Mouse (Mus musculus): Measurements from ENCODE around the gene Tcf20. TPM values are rescaled to one million over a fixed set of nuclear protein-coding genes. Genes with fewer than 3 reads are reported as not detected.
A peak's percentile ranks its signal among the peaks of the same experiment; 100 is the strongest.

The Tcf20 gene
- polyA plus RNA-seq, 2 experiments: 2.9 to 5.7 TPM

DNA sequence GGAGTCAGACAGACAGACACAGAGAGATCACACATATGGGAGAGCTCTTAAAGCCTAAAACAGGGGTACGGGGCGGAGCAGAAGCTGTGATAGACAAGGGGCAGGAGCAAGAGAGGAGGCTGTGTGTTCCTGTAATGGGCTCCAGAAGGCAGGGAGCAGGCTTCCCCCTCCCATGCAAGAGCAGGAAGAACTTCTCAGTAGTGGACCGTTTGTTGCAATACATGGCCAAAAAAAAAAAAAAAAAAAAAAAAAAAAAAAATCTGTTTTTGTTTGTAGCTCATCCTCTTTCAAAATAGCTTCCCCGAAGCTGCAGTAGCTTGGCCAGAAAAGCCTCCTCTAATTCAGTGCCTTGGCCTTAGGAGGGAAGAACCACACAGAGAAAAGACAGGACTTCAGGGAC is 43.2 kb upstream of the Tcf20 start:
- H3K36me3 ChIP-seq (replicated peaks; ENCODE audit: control insufficient read depth, insufficient read depth, low read depth): no peaks in the 10 kb centered on the region
- no peaks in the 10 kb centered on the region for H3K27me3 ChIP-seq (ENCODE audit: control insufficient read depth, insufficient read depth, low read length)
- H3K4me3 ChIP-seq (ENCODE audit: insufficient read depth in 1 of 2, low read depth in 2 of 2, low read length in 2 of 2): 0 out of 4 replicates have a peak overlapping the region, but pooled peaks of 1 of the 2 experiments have one; percentile 8
- no peak for ATAC-seq (ENCODE audit: insufficient read depth)
- H3K4me1 ChIP-seq (replicated peaks; ENCODE audit: control insufficient read depth in 2 of 2, insufficient read depth in 2 of 2, low read length in 1 of 2): peaks cover 0 to 2% of the 10 kb centered on the region in 2 experiments; a peak in 1 of 4 replicates
- TF ChIP-seq EP300 (IDR thresholded peaks at IDR 0.05; ENCODE audit: low read depth) (no peak), CTCF (IDR thresholded peaks at IDR 0.05; ENCODE audit: low read depth) (no peak)
- DNase-seq (ENCODE audit: low read depth in 3 of 3, low spot score in 3 of 3): no peak
- no peak overlapping the region for H3K27ac ChIP-seq
- WGBS (ENCODE audit: insufficient replicate concordance): 34% methylated on average over 4 of the region's 4 CpGs
- H3K9ac ChIP-seq (replicated peaks): no peak overlapping the region
- peak overlapping the region; percentile 24 for H3K4me2 ChIP-seq (ENCODE audit: low read depth)
- H3K9me3 ChIP-seq (ENCODE audit: control insufficient read depth, low read length): no peaks in the 10 kb centered on the region

DNA sequence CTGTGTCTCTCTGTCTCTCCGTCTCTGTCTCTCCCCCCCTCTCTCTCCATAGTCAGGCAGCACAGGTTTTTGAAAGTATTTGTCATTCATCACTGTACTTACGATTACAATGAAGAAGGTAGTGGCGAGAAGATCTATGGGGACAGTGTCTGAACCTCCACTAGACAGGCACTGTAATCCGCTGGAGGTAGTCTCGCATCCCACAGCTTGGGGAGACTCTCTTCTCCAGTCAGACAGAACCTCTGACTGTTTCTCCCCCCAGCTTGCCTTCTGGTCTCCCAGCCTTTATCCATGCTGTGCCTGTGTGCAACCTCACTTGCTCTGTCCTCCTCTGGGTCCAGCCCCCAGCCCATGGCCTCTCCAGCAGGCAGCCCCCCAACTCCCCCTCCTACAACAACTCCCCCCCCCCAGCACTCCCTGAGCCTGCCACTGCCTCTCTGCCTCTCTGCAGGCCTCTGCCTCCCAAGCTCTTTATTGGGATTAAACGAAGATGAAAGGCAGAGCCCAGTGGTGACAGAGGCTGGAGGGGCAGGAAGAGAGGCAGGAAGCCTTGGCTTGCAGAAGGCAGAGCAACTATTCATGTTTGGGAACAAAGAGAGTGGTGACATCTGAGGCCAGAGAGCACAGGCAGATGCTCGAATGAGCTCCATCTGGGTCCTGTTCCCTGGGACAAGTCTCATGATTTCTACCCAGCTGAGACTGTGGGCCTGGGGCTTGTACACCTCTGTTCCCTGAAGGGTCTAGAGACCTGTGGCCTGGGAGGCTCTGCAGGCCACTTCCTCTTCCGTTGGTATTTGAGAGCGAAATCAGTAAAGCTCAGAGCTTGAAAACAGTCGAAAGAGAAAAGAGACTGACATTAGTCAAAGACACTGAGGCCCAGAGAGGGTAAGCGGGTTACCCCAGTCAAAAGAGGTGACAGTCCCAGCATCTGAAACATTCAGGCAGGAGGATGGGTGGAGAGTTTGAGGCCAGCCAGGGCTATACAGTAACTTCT is 42.4 kb upstream of the Tcf20 start:
- Histone ChIP-seq H3K4me1 (replicated peaks; ENCODE audit: control insufficient read depth in 2 of 2, insufficient read depth in 2 of 2, low read length in 1 of 2) (no peaks in the 10 kb centered on the region), H3K27ac (no peak overlapping the region), H3K27me3 (ENCODE audit: control insufficient read depth, insufficient read depth, low read length) (no peaks in the 10 kb centered on the region), H3K4me2 (ENCODE audit: low read depth) (peak overlapping the region; percentile 24), H3K9ac (replicated peaks) (no peak overlapping the region), H3K36me3 (replicated peaks; ENCODE audit: control insufficient read depth, insufficient read depth, low read depth) (no peaks in the 10 kb centered on the region), H3K4me3 (ENCODE audit: insufficient read depth in 1 of 2, low read depth in 2 of 2, low read length in 2 of 2) (no peak overlapping the region), H3K9me3 (ENCODE audit: control insufficient read depth, low read length) (no peaks in the 10 kb centered on the region)
- no peak for ATAC-seq (ENCODE audit: insufficient read depth)
- no peak for DNase-seq (ENCODE audit: low read depth in 3 of 3, low spot score in 3 of 3)
- TF ChIP-seq CTCF (IDR thresholded peaks at IDR 0.05; ENCODE audit: low read depth) (no peak), EP300 (IDR thresholded peaks at IDR 0.05; ENCODE audit: low read depth) (no peak)
- 39% methylated on average over 11 of the region's 11 CpGs for WGBS (ENCODE audit: insufficient replicate concordance)

DNA sequence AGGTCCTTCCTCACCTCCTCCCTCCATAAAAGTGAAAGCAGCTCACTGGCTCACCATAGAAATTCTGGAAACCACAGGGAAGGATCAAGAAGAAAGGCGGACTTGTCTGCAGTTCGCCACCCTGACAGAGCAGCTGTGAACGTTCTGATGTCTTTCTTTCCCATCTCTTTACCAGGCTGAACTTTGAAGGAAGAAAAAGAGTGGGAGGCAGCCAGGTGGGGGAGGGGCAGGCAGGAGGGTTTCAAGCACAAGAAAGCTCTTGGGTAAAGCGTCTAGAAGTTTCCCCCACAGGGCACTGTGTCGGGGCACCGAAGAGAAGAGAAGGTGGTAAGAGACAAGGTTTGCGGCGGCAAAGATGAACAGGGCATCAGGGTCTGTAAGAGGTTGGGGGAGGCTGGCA is 38.5 kb upstream of the Tcf20 start:
- TF ChIP-seq CTCF (IDR thresholded peaks at IDR 0.05; ENCODE audit: low read depth) (no peak), EP300 (IDR thresholded peaks at IDR 0.05; ENCODE audit: low read depth) (no peak)
- no peak overlapping the region for H3K4me3 ChIP-seq (ENCODE audit: insufficient read depth in 1 of 2, low read depth in 2 of 2, low read length in 2 of 2)
- no peak for ATAC-seq (ENCODE audit: insufficient read depth)
- no peaks in the 10 kb centered on the region for H3K9me3 ChIP-seq (ENCODE audit: control insufficient read depth, low read length)
- no peak for DNase-seq (ENCODE audit: low read depth in 3 of 3, low spot score in 3 of 3)
- no peak overlapping the region for H3K9ac ChIP-seq (replicated peaks)
- H3K4me1 ChIP-seq (replicated peaks; ENCODE audit: control insufficient read depth in 2 of 2, insufficient read depth in 2 of 2, low read length in 1 of 2): no peaks in the 10 kb centered on the region
- no peak overlapping the region for H3K4me2 ChIP-seq (ENCODE audit: low read depth)
- H3K27ac ChIP-seq: no peak overlapping the region
- H3K36me3 ChIP-seq (replicated peaks; ENCODE audit: control insufficient read depth, insufficient read depth, low read depth): no peaks in the 10 kb centered on the region
- H3K27me3 ChIP-seq (ENCODE audit: control insufficient read depth, insufficient read depth, low read length): no peaks in the 10 kb centered on the region
- 66% methylated on average over 8 of the region's 8 CpGs for WGBS (ENCODE audit: insufficient replicate concordance)

DNA sequence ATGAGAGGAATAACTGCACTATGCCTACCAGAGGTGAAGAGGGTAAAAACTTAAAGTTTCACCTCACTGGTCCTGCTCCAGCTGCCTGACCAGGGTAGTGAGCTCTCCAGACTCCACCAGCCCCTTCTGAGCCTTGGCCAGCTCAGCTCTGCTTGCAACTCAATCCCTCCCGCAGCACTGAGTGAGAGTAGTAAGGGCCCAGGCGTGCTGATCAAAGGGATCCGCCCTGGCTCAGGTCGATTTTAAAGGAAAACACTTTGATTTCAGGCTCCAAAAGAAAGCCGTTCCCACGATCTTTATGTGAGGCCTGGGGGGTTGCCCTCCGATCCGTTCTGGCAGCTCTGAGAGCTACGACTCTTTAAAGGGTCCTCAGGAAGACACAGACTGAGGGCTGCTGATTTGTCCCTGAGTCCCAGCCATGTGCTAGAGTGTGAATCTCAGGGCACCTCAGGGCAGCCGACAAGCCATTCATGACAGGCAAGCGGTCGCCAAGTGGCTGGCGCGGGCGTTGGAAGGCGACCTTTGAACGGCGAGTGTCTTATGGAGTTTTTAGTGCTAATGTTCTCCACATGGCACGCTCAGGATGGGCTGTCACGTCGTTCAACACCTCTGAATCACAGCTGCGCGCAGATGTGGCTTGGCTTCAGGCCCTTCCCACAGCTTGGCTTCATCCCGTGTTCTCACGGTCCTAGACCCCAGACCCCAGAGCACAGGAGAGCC is 37.5 kb upstream of the Tcf20 start:
- 61% methylated on average over 25 of the region's 25 CpGs for WGBS (ENCODE audit: insufficient replicate concordance)
- no peaks in the 10 kb centered on the region for H3K9me3 ChIP-seq (ENCODE audit: control insufficient read depth, low read length)
- no peak for DNase-seq (ENCODE audit: low read depth in 3 of 3, low spot score in 3 of 3)
- H3K4me2 ChIP-seq (ENCODE audit: low read depth): no peak overlapping the region
- H3K9ac ChIP-seq (replicated peaks): no peak overlapping the region
- H3K27ac ChIP-seq: no peak overlapping the region
- no peak overlapping the region for H3K4me3 ChIP-seq (ENCODE audit: insufficient read depth in 1 of 2, low read depth in 2 of 2, low read length in 2 of 2)
- TF ChIP-seq EP300 (IDR thresholded peaks at IDR 0.05; ENCODE audit: low read depth): no peak
- TF ChIP-seq CTCF (IDR thresholded peaks at IDR 0.05; ENCODE audit: low read depth): no peak
- no peaks in the 10 kb centered on the region for H3K36me3 ChIP-seq (replicated peaks; ENCODE audit: control insufficient read depth, insufficient read depth, low read depth)
- no peaks in the 10 kb centered on the region for H3K27me3 ChIP-seq (ENCODE audit: control insufficient read depth, insufficient read depth, low read length)
- no peaks in the 10 kb centered on the region for H3K4me1 ChIP-seq (replicated peaks; ENCODE audit: control insufficient read depth in 2 of 2, insufficient read depth in 2 of 2, low read length in 1 of 2)
- ATAC-seq (ENCODE audit: insufficient read depth): no peak

DNA sequence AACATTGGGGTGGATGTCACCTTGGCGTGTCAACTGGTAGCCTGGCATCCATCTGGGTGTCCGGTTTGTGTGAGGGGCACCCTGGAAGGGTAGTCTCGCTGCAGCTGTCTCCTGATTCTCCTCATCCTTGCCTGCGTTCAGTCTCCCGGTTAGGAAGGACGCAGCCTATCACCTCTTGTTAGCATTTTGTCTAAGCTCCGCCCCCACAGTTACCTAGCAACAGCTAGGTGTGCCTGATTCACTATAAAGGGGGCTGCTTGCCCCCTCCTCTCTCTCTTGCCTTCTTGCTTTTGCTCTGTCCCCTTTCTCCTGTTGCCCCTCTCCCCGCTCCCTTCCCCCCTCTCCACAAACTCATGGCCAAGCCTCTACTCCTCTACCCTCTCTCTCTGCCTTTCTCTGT is 35.3 kb upstream of the Tcf20 start:
- Histone ChIP-seq H3K27me3 (ENCODE audit: control insufficient read depth, insufficient read depth, low read length) (no peaks in the 10 kb centered on the region), H3K4me2 (ENCODE audit: low read depth) (no peak overlapping the region), H3K36me3 (replicated peaks; ENCODE audit: control insufficient read depth, insufficient read depth, low read depth) (no peaks in the 10 kb centered on the region), H3K4me3 (ENCODE audit: insufficient read depth in 1 of 2, low read depth in 2 of 2, low read length in 2 of 2) (no peak overlapping the region), H3K27ac (no peak overlapping the region), H3K9ac (replicated peaks) (no peak overlapping the region), H3K9me3 (ENCODE audit: control insufficient read depth, low read length) (no peaks in the 10 kb centered on the region), H3K4me1 (replicated peaks; ENCODE audit: control insufficient read depth in 2 of 2, insufficient read depth in 2 of 2, low read length in 1 of 2) (no peaks in the 10 kb centered on the region)
- TF ChIP-seq EP300 (IDR thresholded peaks at IDR 0.05; ENCODE audit: low read depth): no peak
- TF ChIP-seq CTCF (IDR thresholded peaks at IDR 0.05; ENCODE audit: low read depth): no peak
- DNase-seq (ENCODE audit: low read depth in 3 of 3, low spot score in 3 of 3) (no peak), ATAC-seq (ENCODE audit: insufficient read depth) (no peak)
- WGBS (ENCODE audit: insufficient replicate concordance): 56% methylated on average over 8 of the region's 8 CpGs

Data from liver, embryonic 14.5 days (tissue).